Mouse (Mus musculus) skeletal muscle tissue, adult 2 months (tissue): Measurements from ENCODE around the gene BC024978.

Experiments
- DNase-seq: peaks from one replicate; pipeline ENCODE4 v3.0.0-alpha.2; 2012; ENCODE audit warnings: low read depth, low spot score

The BC024978 gene

GRCm38 (mm10) chr7:27195681-27196611 is at the start of gene BC024978, which contains the start of gene Snrpa:
TSS of gene BC024978 (plus strand) at chr7:27195781.
TSS of gene Snrpa (minus strand) at chr7:27196271.
- peak; percentile 100 for DNase-seq

GRCm38 (mm10) chr7:27153205-27153764 is 42.3 kb upstream of the BC024978 start, which contains the start of gene Cyp2t4:
TSS of gene Cyp2t4 (plus strand) at chr7:27153714.
- DNase-seq, result no peak

DNA sequence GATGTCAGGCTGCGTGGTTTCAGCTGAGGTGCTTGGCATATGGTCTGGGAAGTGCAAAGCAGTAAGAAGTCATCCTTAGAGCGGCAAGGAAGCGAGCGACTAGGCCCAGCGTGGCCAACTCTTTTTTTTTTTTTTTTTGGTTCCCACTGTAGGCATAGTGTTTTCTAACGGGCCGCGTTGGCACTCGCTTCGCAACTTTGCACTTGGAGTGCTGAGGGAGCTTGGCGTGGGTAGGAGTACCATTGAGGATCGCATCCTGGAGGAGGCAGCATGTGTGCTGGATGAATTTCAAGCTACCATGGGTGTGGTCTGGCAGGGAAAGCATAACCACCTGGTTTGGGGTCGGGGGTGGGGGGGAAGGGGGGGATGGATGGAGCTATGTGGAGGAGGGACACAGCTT is 39.6 kb upstream of the BC024978 start:
- no peak for DNase-seq

DNA sequence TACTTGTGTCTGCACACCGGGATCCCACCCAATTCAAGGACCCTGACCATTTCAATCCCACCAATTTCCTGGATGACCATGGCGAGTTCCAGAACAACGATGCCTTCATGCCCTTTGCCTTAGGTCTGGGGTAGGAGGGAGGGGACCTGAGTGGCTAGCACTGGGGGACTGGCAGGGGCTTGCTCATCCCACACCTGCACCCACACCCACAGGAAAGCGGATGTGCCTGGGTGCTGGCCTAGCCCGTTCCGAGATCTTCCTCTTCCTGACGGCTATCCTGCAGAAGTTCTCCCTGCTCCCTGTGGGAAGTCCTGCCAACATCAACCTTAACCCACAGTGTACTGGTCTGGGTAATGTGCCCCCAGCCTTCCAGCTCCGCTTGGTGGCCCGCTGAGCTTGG is 37.4 kb upstream of the BC024978 start:
- no peak for DNase-seq

GRCm38 (mm10) chr7:27159256-27159655 is 36.3 kb upstream of the BC024978 start:
- DNase-seq, result no peak

DNA sequence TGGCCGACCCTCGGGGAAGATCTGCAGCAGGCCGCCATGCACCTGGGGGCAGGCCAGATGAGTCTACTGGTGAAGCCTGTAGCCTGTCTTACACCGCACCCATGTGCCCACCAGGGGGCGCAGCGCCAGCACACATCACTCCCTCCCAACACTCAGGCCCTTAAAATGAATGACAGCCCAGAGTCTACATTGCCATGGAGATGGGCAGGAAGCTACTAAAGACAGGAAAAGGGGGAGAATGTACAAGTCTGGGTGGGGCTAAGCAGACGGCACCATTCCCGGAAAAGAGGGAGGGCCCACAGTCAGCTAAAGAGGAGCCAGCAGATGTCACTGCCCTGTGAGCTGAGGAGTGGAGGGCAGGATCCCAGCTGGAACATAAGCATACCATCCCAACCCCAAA is 35.7 kb upstream of the BC024978 start:
- peak; percentile 83 for DNase-seq

DNA sequence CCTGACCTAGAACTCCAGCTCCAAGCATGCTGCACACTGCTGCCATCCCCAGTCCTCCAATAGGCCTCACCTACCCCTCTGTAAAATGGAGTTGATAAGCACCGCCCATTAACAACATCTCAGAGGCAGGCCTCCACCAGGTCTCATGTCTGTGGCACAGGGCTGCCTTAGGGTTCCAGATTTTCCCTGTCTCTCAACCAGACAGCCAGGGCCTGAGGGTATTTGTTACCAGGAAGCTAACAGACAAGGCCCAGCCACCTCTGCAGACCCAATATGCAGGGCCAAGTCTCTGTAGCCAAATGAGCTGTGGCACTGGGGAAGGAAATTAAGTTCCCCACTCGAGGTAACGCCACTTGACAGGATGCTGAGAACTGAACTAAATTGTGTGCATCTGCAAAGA is 34.7 kb upstream of the BC024978 start:
- DNase-seq, result no peak

DNA sequence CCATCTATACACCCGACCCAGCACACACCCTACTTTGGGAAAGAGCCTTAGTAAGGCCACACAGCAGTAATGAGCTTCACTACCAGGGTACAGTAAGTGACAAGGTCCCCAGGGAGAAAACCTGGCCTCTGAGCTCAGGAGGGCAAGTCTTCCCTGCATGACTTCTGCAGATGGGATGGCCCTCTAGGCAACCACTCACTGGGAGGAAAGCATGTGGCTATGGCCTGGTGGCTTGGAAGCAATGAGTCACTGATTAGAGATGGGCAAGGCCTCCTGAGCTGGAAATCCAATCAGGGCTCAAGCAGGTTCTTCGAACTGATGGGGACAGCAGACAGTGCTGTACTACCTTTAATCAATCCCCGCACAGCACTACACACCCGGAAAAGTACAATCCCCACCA is 33.8 kb upstream of the BC024978 start:
- no peak for DNase-seq

DNA sequence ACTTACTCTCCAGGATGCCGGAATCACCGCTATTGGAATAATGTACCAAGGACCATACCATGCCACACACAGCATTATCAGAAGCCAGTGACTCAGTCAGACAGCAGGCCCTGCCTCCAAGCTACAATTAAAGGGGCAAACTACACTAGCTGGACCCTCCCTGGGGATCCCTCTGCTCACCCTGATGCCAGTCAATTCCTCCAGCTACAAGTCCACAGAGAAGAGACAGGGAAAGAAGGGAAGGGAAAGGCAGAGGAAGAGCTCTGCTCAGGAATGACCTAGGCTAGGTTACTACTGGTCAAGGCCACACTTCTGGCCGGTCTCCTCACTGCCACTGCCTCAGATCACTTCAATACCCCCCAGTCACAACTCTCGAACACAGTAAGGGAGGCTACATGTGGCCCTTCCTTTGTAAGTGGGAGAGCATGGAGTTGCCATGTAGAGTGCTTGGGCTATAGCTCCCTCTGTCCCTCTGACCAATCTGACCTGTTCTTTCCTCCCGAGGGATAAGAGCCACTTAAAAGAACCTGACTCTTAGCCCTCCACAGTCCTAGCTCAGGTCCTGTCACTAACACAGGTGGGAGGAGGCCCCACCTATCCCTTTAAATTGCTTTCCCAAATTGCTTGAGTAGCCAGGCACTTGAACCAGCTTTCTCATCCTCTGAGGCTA is 32.7 kb upstream of the BC024978 start:
- no peak for DNase-seq

DNA sequence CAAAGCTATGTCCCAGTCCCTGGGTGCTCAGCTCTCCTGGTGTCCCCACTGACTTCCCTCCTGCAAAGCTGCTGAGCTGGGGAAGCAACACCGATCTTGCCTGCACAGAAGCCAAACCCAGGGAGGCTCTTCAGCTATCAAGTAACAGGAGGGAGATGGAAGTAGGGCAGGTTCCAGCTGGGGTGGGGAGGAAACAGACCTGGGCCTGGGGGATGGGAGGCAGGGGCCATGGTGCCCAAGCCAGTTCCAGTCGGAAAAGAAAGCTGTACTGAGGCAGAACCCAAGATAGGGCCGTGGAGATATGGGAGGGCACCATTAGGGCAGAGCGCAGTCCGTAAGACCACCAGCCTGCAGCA is 32.2 kb upstream of the BC024978 start:
- peak; percentile 71 for DNase-seq

- DNase-seq, result no peak
Observed at GRCm38 (mm10) chr7:27164112-27164947, 31.3 kb upstream of the BC024978 start.

GRCm38 (mm10) chr7:27165007-27165655 is 30.4 kb upstream of the BC024978 start:
- peak; percentile 70 for DNase-seq

DNA sequence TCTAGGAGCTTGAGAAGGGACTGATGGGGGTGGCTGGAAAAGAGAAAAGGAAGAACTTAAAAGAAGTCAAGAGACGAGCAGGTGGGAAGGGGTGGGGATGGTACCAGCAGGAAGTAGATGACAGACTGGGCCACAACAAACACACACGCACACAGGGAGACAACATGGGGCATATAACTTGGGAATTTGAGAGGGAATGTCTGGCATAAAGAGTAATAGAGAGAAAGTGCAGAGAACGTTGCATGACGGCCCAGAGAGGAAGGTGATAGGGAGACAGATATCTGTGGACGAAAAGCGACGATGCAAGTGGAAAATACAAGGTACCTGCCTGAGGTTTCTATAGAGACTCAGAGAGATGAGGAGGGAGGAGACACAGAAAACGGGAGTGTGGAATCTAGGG is 29.9 kb upstream of the BC024978 start:
- DNase-seq, result no peak

GRCm38 (mm10) chr7:27166229-27166613 is 29.4 kb upstream of the BC024978 start:
- DNase-seq, result peak; percentile 91

GRCm38 (mm10) chr7:27166614-27167474 is 28.7 kb upstream of the BC024978 start, which contains the start of gene Egln2:
TSS of gene Egln2 (minus strand) at chr7:27166802.
- peak; percentile 98 for DNase-seq

DNA sequence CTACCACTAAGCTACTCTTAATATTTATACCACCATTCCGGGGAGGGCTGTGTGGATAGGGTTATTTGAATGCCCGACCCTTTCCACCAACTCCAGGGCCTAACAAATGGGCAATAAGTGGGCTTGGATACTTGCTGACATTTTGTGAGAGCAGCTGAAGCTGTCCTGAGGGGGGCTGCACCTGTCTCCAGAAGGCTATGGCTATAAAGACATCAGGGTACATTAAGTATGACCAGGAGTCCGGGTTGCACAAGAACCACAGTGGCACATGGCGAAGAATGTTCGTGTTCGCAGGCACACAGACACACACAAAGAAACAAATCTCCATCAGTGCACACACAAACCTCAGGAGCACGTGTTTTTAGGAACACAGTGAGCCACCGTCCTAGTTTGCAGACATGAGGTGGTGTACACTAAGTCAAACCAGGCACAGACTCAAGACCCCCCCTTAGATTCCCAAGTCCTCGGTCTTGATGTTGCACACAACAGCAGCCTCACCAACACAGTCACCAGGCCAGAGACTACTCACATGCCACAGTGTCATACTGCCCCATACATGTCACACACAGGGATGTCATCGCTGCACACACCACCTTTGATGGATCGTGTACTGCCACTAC is 28.0 kb upstream of the BC024978 start:
- no peak for DNase-seq

DNA sequence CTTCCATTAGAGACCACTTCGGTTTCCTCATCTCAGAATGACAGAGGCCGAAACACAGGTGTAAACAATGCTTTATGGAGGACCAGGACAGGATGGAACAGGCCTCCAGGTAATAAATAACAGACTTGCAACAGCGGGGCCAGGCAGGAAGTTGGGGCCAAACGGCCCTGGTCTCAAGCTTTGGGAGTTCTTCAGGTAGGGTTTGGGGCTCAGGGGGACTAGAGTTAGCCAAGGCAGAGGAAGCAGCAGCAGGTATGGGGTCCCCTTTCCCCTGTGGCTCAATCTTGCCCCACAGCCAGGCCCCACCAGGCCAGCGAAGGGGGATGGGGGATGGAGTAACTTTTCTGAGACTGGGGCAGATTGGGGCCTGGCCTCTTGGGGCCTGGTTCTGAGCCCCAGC is 27.2 kb upstream of the BC024978 start:
- DNase-seq, result no peak

GRCm38 (mm10) chr7:27170981-27171380 is 24.6 kb upstream of the BC024978 start:
- no peak for DNase-seq

- no peak for DNase-seq
Observed at GRCm38 (mm10) chr7:27174496-27174895, 21.1 kb upstream of the BC024978 start.

DNA sequence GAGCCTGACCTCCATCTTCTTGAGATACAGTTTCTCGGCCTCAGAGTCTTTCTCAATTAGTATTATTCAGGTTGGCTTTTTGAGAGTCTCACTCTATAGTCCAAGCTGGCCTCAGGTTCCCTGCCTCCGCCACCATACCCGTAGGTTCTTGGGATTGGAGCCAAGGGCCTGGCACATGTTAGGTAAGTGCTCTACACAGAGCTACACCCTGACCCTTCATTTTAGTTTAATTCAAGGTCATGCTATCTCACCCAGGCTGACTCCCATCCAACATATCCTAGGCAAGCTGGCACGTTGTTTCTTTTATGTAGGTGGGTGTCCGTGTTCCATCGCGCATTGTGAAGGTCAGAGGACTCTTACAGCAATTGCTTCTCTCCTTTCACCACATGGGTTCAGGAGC is 20.7 kb upstream of the BC024978 start:
- DNase-seq, result no peak
